Mouse (Mus musculus): Measurements from ENCODE around the gene Kdm6b.

DNA sequence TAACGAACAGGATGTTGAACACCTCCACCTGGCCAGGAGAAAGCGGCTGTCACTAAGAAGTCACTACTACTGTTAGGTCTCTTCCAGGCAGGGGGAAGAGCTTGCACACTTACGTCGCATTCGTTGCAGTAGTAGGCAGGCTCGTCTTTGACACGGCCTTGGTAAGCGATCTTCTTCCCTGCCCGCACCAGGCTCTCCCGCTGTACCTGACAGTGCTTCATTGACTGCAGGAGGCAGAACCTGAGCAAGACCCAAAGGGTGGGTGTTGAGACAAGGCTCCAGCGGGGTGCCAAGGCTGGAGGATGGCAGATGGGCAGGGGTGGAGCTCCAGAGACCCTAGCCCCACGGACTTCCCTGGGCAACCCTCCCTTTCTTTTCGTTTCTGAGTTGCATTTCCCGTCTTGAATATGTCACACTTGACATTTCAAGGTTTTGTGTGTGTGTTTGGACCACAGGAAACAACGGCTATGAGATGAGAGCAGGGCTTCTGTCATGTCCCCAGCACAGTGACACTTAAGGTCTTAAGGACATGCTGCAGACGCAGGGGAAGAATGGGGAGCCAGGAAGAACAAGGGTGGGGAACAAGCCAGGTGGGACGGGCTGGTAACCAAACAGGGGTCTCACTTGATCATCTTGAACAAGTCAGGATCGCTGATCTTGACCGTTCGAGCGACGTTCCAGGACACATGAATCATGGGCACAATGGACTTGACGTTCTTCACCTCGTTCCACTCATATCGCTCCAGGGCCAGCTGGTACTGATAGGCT lies 13.2 kb downstream of the Kdm6b start:
- TF ChIP-seq POLR2A (IDR thresholded peaks at IDR 0.05; ENCODE audit: borderline replicate concordance, insufficient read depth, low read length) (no peak), CTCF (IDR thresholded peaks at IDR 0.05; ENCODE audit: borderline replicate concordance, insufficient read depth, low read depth, low read length) (no peak)

All from cerebellum, adult 2 months (tissue).